Mouse (Mus musculus) thymus, adult 2 months (tissue): ENCODE results near the gene Wdr45.

Experiments used
- CTCF ChIP-seq: fragments of 200-500 bp; IDR thresholded peaks from 2 replicates; pipeline ENCODE4 v1.5.1; 2012; ENCODE audit warnings: mild to moderate bottlenecking, control low read depth, low read length, moderate library complexity, borderline replicate concordance; ENCODE audit not compliant: control insufficient read depth, poor library complexity, insufficient read depth; ENCODE audit errors: extremely low read depth
- POLR2A ChIP-seq: fragments of 200-500 bp; IDR thresholded peaks from 2 replicates; pipeline ENCODE4 v1.6.1; 2012; ENCODE audit warnings: mild to moderate bottlenecking, low read length, control low read depth, moderate library complexity; ENCODE audit not compliant: control insufficient read depth, poor library complexity, insufficient read depth; ENCODE audit errors: extremely low read depth

DNA sequence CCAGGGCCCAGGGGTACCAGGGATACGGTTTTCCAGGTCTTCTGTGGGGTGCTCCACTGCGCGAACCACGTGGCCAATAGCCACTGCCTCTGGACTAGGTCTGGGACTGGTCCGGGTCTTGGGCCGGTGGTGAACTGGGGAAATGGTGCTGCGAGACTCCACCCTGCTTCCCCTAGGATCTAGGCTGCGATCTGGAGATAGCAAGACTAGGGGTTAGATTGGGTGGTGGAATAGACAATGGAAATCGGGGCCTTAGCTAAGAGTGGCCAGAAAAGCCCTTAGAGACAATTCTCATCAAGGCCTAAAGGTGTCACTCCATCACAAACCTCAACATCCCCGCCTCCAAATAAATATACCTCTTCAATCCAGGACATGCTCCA is 39.1 kb upstream of the Wdr45 start:
- TF ChIP-seq CTCF, result no peak
- TF ChIP-seq POLR2A, result no peak
